Mouse (Mus musculus) CD8-positive naive resting alpha-beta T cell, adult 57 days (primary cell): ENCODE measurements around the gene Nsg1. TPM values are rescaled to one million over a fixed set of nuclear protein-coding genes. Genes with fewer than 3 reads are reported as not detected.

Experiments
- total RNA-seq: library from RNA; stranded (reverse); gene quantifications from one replicate; pipeline ENCODE4 v1.2.4, GENCODE M21; 2023

Nsg1 gene
- not detected for total RNA-seq

DNA sequence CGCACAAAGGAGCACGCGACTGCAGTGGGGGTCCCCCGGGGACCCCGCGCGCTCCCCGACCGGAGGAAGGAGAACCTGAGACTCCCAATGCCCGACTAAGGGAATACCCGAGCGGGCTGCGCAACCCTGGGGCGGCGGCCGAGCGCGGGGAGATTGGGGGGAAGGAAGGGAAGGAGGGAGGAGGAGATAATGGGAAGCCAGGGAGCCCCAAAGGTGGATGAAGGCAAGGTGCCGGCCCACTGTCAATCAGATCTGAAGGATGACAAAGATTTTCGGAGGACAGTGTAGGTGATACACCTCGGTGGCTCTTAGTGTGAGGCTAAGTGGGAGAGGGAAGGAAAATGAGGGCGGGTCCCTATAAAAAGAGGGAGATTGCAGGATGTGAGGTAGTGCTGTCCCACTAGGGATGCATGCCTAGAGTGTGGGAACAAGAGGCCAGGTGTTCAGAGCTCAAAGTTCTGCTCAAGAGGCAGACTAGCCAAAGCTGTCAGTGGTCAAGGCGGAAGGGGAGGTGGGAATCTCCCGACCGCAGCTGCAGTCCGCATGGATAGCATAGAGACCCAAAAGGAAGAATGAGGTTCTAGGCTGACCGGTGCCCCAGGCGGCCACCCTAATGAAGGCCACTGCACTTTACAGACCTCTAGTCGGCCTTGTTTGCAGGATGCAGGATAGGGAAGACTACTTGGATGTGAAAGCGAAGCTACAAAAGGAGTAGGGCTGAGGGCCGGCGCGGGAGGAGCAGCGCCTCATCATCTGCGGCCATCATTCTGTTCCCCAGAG lies at the start of gene Nsg1:
Gene Nsg1 (minus strand): TSS at position 274 of the 780 bp plus-strand sequence.

Other genes starting within 250 kb of the Nsg1 start
- 24.7 TPM for gene Stx18, start 121.2 kb downstream of the Nsg1 start, total RNA-seq
- gene Zbtb49, start 60.5 kb upstream of the Nsg1 start, total RNA-seq: 17.9 TPM
- 32.1 TPM for gene Lyar, start 60.6 kb upstream of the Nsg1 start, total RNA-seq
- 81.9 TPM for gene Tmem128, start 100.3 kb upstream of the Nsg1 start, total RNA-seq
- gene Otop1, start 116.1 kb upstream of the Nsg1 start, total RNA-seq: not detected
- gene Drd5, start 159.5 kb upstream of the Nsg1 start, total RNA-seq: 0.15 TPM